Mouse (Mus musculus): Measurements from ENCODE around the gene Il6ra.

The Il6ra gene

DNA sequence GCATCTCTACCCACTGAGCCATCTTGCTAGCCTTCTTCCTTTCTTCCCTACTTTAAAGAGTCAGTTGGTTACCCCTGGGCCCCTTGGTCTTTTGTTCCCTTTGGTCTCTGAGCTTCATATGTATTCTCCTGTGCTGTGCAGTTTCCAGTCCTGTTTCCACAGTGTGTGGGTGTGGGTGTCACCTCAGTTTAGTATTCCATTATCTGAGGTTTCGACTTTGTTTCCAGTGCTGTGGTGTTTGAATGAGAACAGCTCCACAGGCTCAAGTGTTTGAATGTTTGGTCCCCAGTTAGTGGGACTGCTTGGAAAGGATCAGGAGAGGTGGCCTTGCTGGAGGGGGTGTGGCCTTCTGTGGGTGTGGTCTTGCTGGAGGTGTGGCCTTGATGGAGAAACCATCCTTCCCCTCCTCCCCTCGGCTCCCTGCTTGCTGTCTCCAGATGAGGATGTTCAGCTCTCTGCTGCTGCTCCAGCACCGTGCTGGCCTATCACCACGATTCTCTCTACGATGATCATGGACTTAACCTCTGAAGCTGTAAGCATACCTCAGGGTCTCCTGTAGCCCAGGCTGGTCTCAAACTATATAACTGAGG, 20.4 kb downstream of the Il6ra start:
- Histone ChIP-seq H3K27me3 (ENCODE audit: control insufficient read depth, insufficient read depth, low read length, poor library complexity, severe bottlenecking) (no peaks in the 10 kb centered on the region), H3K36me3 (ENCODE audit: control insufficient read depth, insufficient read depth, low read length, poor library complexity, severe bottlenecking) (no peaks in the 10 kb centered on the region)
- no peak for DNase-seq (ENCODE audit: low read depth, low spot score)

DNA sequence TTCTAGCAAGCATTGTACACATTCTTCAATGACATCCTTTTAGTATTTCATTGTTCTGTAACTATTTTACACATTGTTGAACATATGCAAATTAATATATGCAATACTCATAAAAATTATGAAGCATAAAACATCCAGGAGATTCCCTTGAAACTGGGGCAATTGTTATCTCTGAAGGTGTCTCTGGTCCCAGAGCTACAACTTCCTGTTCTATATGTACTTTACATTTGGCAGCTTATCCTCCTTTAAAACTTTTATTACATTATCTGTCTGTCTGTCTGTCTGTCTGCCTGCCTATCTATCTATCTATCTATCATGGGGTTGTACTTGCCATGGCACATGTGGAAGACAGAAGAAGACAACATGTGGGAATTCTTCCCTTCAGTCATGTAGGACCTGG, 21.3 kb downstream of the Il6ra start:
- no peak for DNase-seq (ENCODE audit: low read depth, low spot score)
- Histone ChIP-seq H3K27me3 (ENCODE audit: control insufficient read depth, insufficient read depth, low read length, poor library complexity, severe bottlenecking) (no peaks in the 10 kb centered on the region), H3K36me3 (ENCODE audit: control insufficient read depth, insufficient read depth, low read length, poor library complexity, severe bottlenecking) (no peaks in the 10 kb centered on the region)

DNA sequence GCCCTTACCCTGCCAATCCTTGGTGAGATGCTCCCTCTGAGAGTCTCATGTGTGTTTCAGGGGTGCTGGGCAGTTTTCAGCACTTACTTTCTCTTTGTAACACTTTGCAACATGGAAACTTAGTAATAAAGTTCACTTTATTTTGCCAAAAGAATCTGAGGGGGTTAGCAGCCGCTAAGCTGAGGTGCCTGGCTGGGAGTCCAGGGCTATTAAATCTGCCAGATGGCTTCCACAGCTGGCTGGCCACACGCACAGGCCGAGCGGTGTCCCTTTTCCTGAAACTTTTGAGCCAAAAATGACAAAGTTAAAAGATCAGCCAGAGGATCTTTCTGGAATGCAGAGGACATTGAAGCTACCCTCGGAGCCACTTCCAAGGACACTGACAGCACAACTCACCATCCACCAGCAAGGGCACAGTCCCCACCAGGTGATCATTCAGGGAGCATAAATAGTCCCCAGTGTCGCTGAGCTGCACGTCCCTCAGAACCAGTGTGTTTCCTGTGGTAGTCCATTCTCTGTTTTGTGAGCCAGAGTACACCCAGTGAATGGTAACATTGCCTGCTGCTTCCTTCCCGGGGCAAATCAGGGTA, 23.1 kb downstream of the Il6ra start:
- Histone ChIP-seq H3K27me3 (ENCODE audit: control insufficient read depth, insufficient read depth, low read length, poor library complexity, severe bottlenecking) (no peaks in the 10 kb centered on the region), H3K36me3 (ENCODE audit: control insufficient read depth, insufficient read depth, low read length, poor library complexity, severe bottlenecking) (no peaks in the 10 kb centered on the region)
- no peak for DNase-seq (ENCODE audit: low read depth, low spot score)

DNA sequence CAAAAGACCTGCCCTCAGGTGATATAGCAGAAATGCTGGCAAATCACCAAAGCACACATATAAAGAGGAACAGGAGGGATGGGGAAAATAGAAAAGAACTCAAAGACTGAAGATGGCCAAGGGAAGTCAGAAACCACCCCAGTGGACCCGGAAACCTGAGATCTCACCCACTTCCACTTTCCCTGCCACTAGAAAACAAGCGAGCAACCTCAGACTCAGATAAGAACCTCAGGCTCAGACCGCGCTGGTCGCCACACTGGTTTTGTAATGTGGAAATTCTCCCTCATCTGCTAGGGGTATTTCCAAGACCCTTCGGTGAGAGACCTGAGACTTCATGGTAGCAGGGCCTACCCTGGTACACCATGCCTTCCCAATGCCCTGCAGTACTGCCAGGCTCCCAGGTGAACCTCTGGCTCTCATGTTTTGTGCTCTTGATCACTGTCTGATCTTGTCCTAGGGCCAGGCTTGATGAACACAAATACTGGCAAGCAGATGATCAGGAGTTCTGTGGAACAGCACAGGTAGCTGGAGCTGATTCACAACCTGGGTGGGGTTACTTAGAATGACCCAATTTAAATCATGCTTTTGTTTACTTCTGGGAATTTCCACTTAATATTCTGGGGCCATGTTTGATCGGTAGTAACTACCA, 25.3 kb downstream of the Il6ra start:
- DNase-seq (ENCODE audit: low read depth, low spot score): peak; percentile 62
- Histone ChIP-seq H3K27me3 (ENCODE audit: control insufficient read depth, insufficient read depth, low read length, poor library complexity, severe bottlenecking) (no peaks in the 10 kb centered on the region), H3K36me3 (ENCODE audit: control insufficient read depth, insufficient read depth, low read length, poor library complexity, severe bottlenecking) (no peaks in the 10 kb centered on the region)

DNA sequence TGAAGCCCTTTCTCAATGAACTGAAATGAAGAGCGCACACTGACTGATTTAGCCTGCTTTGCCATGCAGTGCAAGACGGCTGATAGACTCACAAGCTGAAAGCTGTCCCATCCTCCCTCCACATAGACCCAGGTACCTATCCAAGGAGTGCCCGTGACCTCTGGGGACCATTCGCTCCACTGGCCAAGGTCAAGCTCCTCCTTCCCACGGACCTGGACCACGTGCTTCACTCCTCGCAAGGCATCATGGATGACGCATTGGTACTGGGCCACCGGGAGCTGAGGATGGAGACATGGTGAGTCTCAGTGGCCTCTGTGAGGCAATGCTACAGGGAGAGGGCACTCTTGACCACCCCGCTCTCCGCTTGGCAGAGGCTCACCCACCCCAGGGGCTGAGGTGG, 27.2 kb downstream of the Il6ra start:
- DNase-seq (ENCODE audit: low read depth, low spot score): no peak
- Histone ChIP-seq H3K27me3 (ENCODE audit: control insufficient read depth, insufficient read depth, low read length, poor library complexity, severe bottlenecking) (no peaks in the 10 kb centered on the region; the same call in 1 of the 2 replicates), H3K36me3 (ENCODE audit: control insufficient read depth, insufficient read depth, low read length, poor library complexity, severe bottlenecking) (no peaks in the 10 kb centered on the region)

DNA sequence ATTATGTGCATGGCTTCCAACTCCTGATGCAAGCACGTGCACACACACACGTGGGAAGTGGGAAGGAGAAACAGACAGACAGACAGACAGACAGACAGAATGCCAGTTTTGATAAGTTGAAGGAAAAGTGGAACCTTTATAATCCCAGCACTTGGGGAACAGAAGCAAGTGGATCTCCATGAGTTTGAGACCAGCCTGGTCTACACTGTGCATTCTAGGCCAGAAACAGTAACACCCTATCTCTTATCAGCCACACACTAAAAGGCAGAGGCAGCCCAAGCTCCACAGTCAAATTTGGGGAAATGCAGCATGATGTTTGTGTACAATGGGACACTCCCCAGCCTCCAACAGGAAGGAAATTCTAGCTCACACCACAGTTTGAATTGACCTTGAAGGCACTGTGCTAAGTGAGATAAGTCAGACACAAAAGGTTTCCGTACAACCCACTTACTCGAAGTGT, 29.4 kb downstream of the Il6ra start:
- H3K36me3 ChIP-seq (ENCODE audit: control insufficient read depth, insufficient read depth, low read length, poor library complexity, severe bottlenecking): no peaks in the 10 kb centered on the region
- DNase-seq (ENCODE audit: low read depth, low spot score): no peak
- H3K27me3 ChIP-seq (ENCODE audit: control insufficient read depth, insufficient read depth, low read length, poor library complexity, severe bottlenecking): no peaks in the 10 kb centered on the region; the same call in 1 of the 2 replicates

DNA sequence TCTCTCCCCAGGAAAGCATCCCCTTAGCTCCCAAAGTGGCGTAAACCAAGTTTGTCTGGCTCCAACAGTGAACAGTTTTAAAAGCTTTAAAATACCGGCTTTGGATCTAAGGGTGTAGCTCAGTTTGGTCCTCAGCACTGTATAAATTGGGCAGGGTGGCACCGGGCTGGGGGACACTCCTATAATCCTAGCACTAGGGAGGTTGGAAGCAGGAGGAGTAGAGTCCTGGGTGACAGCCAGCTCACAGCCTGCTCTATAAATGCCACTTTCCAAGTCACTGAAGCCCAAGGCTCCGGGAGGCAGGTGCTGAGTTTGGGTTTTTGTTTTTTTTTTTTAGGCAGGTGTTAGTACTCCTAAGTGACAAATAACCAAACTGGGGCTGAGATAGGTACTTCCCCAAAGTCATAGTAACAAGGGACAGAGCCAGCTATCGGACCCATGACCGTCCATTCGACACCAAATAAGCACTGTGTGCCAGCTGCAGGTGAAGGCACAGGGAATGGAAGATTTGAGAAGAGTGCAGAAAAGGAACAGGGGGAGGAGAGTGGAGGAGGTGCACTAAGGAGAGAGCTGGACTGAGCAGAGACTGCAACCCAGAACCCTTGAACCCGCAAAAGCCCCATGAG, 30.3 kb downstream of the Il6ra start:
- 0 out of 2 replicates have a peak, but pooled peaks cover 3% of the 10 kb centered on the region for H3K36me3 ChIP-seq (ENCODE audit: control insufficient read depth, insufficient read depth, low read length, poor library complexity, severe bottlenecking)
- DNase-seq (ENCODE audit: low read depth, low spot score): no peak
- H3K27me3 ChIP-seq (ENCODE audit: control insufficient read depth, insufficient read depth, low read length, poor library complexity, severe bottlenecking): no peaks in the 10 kb centered on the region; the same call in 1 of the 2 replicates

DNA sequence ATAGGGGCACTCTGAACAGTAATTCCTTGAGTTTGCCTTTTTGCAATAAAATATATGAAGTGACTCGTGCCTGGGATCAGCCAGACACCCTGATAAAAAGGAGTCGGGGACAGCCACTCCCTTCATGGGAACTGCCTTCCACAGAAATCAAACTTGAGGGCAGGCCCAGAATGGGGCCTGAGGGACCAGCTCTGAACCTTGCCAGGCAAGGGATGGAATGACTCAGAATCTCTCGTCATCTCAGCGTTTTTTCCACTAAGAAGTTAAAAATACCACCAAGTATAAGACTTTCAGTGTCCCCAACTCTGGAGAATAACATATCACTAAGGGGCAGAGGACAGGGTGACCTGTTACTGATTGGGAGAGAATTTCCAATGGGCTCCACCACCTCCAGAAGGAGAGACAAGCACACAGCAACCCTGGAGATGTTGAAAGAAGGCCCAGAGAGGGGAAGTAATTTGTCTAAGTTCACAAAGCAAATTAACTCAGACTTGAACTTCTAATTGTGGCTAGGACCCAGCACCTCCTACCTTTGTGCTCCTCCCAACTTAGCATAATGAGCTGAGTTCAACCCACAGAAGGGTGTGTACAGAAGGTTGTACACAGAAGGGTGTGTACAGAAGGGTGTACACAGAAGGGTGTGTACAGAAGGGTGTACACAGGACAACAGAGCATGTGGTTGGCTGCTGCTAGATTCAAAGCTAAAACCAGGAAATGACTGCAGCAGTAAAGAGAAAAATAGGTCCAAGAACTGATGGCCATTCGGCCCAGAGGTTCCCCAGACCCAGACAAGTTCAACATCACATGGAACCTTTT, 32.8 kb downstream of the Il6ra start:
- 0 out of 2 replicates have a peak, but pooled peaks cover 3% of the 10 kb centered on the region for H3K36me3 ChIP-seq (ENCODE audit: control insufficient read depth, insufficient read depth, low read length, poor library complexity, severe bottlenecking)
- DNase-seq (ENCODE audit: low read depth, low spot score): no peak
- H3K27me3 ChIP-seq (ENCODE audit: control insufficient read depth, insufficient read depth, low read length, poor library complexity, severe bottlenecking): no peaks in the 10 kb centered on the region; the same call in 1 of the 2 replicates

DNA sequence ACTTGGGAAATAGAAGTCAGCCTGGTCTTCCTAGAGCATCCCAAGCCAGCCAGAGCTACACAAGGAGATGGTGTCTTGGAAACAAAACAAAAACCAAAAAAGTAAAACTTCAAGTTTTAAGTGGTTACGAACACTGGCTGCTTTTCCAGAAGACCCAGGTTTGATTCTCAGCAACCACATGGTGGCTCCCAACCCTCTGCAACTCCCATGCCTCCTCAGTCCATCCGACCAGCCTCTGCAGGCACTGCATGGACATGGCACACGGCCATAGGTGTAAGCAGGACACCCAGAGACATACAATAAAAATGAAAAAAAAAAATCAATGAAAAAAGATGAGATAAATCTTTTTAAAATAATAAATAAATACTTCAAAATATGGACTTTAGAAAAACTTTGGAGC, 33.7 kb downstream of the Il6ra start:
- no peak for DNase-seq (ENCODE audit: low read depth, low spot score)
- H3K27me3 ChIP-seq (ENCODE audit: control insufficient read depth, insufficient read depth, low read length, poor library complexity, severe bottlenecking): no peaks in the 10 kb centered on the region; the same call in 1 of the 2 replicates
- H3K36me3 ChIP-seq (ENCODE audit: control insufficient read depth, insufficient read depth, low read length, poor library complexity, severe bottlenecking): 0 out of 2 replicates have a peak, but pooled peaks cover 3% of the 10 kb centered on the region

DNA sequence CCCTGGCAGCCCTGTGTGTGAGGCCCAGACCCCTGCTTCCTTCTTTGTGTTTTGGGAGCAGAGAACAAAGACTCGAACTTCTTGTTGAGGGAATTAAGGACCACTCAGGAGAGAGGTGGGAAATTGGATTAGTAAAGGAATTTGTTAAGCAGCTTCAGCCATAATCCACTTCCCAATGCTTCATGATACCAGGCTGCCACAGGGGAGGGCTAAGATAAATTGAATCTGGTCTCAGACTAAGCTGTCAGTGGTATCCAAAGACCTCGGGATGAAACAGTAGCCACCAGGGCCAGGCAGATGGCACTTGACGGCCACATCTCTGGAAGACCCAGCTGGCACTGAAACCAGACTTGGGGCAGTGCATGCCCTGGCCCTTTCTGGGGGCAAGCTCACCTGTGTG, 34.5 kb downstream of the Il6ra start:
- no peaks in the 10 kb centered on the region; the same call in 1 of the 2 replicates for H3K27me3 ChIP-seq (ENCODE audit: control insufficient read depth, insufficient read depth, low read length, poor library complexity, severe bottlenecking)
- no peak for DNase-seq (ENCODE audit: low read depth, low spot score)

DNA sequence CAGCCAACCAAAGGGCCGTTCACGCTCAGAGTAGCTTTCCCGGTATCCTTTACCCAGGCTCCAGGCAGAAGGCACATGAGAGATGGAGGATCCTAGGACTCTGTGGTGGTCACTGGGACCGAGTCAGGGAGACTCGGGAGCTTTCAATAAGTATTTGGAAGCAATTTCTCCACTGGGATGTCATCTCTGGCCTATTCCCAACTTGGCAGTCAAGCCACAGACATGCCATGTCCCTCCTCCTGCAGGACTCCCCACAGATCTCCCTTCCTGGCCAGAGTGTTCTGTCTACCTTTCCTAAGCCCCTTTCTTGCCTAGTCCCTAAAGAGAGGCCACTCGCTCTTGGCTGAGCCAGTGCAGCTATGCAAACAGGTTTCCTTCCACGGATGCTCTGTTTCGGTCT, 35.9 kb downstream of the Il6ra start:
- H3K27me3 ChIP-seq (ENCODE audit: control insufficient read depth, insufficient read depth, low read length, poor library complexity, severe bottlenecking): no peaks in the 10 kb centered on the region; the same call in 1 of the 2 replicates
- 0 out of 2 replicates have a peak, but pooled peaks cover 3% of the 10 kb centered on the region for H3K36me3 ChIP-seq (ENCODE audit: control insufficient read depth, insufficient read depth, low read length, poor library complexity, severe bottlenecking)
- no peak for DNase-seq (ENCODE audit: low read depth, low spot score)

More for the DNA sequence above, 34.5 kb downstream of the Il6ra start:
- 0 out of 2 replicates have a peak, but pooled peaks cover 3% of the 10 kb centered on the region for H3K36me3 ChIP-seq (ENCODE audit: control insufficient read depth, insufficient read depth, low read length, poor library complexity, severe bottlenecking)

DNA sequence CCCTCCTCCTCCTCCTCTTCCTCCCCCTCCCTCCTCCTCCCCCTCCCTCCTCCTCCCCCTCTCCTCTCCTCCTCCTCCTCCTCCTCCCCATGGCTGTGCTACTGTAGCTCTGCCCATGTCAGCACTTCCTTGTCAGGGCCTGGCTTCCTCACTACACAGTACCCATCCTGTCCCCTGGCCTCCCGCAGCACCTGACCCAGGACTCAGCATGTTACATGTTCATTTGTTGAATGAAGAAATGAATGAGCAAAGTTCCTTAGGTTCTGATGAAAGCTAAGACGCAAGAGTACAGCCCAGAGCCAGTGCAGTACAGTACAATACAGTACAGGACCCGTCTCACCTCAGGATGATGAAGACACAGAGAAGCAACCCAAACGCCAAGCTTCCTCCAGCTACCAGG, 36.5 kb downstream of the Il6ra start:
- Histone ChIP-seq H3K36me3 (ENCODE audit: control insufficient read depth, insufficient read depth, low read length, poor library complexity, severe bottlenecking) (0 out of 2 replicates have a peak, but pooled peaks cover 3% of the 10 kb centered on the region), H3K27me3 (ENCODE audit: control insufficient read depth, insufficient read depth, low read length, poor library complexity, severe bottlenecking) (no peaks in the 10 kb centered on the region; the same call in 1 of the 2 replicates)
- no peak for DNase-seq (ENCODE audit: low read depth, low spot score)

DNA sequence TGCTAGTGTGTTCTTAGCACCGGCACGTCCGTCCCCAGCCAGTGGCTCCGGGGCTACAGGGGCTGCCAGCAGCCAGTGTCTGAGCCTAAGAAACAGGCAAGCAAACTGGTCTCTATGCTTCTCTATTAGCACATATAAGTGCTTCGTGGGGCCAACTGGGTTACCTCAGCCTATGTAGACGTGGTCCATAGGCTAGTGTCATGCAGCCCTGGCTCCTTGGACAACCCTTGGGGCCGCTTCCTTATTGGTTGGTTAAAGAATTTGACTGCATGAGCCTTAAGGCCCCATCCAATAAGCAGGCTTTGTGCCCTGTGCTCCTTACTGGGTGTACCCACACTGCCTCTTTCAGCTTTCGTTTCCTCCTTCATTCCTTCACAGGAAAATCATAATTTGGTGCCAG, 37.2 kb downstream of the Il6ra start:
- Histone ChIP-seq H3K27me3 (ENCODE audit: control insufficient read depth, insufficient read depth, low read length, poor library complexity, severe bottlenecking) (no peaks in the 10 kb centered on the region; the same call in 1 of the 2 replicates), H3K36me3 (ENCODE audit: control insufficient read depth, insufficient read depth, low read length, poor library complexity, severe bottlenecking) (0 out of 2 replicates have a peak, but pooled peaks cover 3% of the 10 kb centered on the region)
- DNase-seq (ENCODE audit: low read depth, low spot score): no peak

DNA sequence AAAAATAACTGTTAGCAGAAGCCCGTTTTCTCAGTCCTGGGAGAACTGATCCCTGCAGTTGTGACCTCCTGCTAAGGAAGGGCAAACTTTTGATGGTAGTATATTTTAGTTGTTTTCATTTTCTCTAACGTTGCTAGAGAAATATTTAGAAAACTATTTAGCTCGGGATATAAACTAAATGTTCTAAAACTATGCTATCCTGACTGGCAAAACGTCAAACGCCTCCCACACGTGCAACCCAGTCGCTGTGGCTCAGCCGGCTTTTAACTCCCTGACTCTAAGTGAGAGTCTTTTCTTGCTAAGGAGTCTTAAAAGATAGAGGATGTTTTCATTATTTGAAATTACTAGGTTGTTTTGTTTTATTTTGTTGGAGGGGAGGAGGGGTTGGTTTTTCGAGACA, 38.0 kb downstream of the Il6ra start:
- H3K27me3 ChIP-seq (ENCODE audit: control insufficient read depth, insufficient read depth, low read length, poor library complexity, severe bottlenecking): no peaks in the 10 kb centered on the region
- H3K36me3 ChIP-seq (ENCODE audit: control insufficient read depth, insufficient read depth, low read length, poor library complexity, severe bottlenecking): 0 out of 2 replicates have a peak, but pooled peaks cover 3% of the 10 kb centered on the region
- no peak for DNase-seq (ENCODE audit: low read depth, low spot score)

Measured in splenic B cell, adult 2 months (primary cell).